Mouse (Mus musculus): ENCODE results near the gene Ptrhd1. TPM values are rescaled to one million over a fixed set of nuclear protein-coding genes. Genes with fewer than 3 reads are reported as not detected.

Gene Ptrhd1
- polyA plus RNA-seq, 1 experiment from 2014 or later, result 2.0 TPM

DNA sequence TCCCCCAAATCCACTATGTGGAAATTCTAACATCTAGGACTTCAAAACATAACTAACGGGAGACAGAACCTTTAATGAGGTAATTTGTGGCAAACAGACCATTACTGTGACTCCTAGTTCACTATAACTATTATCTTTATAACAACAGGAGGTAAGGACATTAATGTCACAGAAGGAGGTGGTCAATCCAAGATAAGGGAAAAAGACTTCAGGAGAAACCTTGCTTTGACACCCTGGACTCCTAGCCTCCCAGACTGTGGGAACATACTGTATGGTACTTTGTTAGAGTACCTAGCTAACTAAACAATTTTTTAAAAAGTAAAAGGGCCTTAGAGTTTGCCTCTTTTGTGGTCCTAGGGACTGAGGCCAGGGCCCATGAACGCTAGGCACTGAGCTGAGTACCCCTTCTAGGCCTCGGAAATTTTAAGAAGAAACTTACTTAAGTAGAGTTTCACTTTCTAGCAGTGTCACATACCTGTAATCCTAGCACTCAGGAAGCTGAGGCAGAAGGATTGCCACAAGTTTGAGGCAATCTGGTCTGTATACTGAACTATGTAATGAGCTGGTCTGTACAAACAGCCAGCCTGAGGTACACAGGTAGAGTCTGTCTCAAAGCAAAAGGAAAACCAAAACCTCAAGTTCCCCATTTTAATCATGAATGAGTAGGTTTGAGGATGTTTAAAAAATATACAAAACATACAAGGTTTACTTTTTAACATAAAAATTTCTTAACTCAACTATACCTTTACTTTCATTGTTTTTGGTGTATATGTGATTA, 45.3 kb downstream of the Ptrhd1 start:
- H3K27me3 ChIP-seq (ENCODE audit: control insufficient read depth, insufficient read depth, low read depth, low read length), result no peaks in the 10 kb centered on the region
- H3K4me2 ChIP-seq (ENCODE audit: low read depth, low read length), result no peak overlapping the region
- H3K9ac ChIP-seq (ENCODE audit: low read depth, low read length), result no peak overlapping the region
- no peak for ATAC-seq (ENCODE audit: low read depth)
- no peaks in the 10 kb centered on the region for H3K9me3 ChIP-seq (replicated peaks; ENCODE audit: control insufficient read depth, low read length)
- no peak overlapping the region for H3K27ac ChIP-seq (ENCODE audit: low read length)
- H3K36me3 ChIP-seq (ENCODE audit: control insufficient read depth, insufficient read depth), result no peaks in the 10 kb centered on the region; the same call in 1 of the 2 replicates
- H3K4me3 ChIP-seq (ENCODE audit: low read depth, low read length), result no peak overlapping the region
- 57% methylated on average over 3 of the region's 3 CpGs for WGBS (ENCODE audit: insufficient replicate concordance)
- H3K4me1 ChIP-seq (ENCODE audit: control insufficient read depth, low read depth, low read length), result peaks cover 7% of the 10 kb centered on the region

DNA sequence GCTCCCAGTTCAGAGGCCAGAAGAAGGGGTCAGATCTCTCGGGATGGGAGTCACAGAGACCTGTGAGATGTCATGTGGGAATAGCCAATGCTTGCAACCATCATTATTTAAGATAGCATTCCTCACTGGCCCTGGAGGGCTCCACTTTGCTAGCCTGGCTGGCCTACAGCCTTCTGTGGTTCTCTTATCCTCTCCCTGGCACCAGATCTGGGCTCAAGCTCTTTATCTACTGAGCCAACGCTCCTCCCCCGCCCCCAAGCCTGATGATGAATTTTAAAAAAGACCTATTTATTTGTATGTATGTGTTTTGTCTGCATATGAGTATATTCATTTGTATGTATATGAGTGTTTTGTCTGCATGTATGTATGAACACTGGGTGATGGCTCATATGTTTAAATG, 46.1 kb downstream of the Ptrhd1 start:
- H3K27me3 ChIP-seq (ENCODE audit: control insufficient read depth, insufficient read depth, low read depth, low read length), result no peaks in the 10 kb centered on the region
- H3K4me2 ChIP-seq (ENCODE audit: low read depth, low read length), result no peak overlapping the region
- peaks cover 7% of the 10 kb centered on the region for H3K4me1 ChIP-seq (ENCODE audit: control insufficient read depth, low read depth, low read length)
- no peak overlapping the region for H3K27ac ChIP-seq (ENCODE audit: low read length)
- H3K9me3 ChIP-seq (replicated peaks; ENCODE audit: control insufficient read depth, low read length), result no peaks in the 10 kb centered on the region
- H3K4me3 ChIP-seq (ENCODE audit: low read depth, low read length), result no peak overlapping the region
- H3K9ac ChIP-seq (ENCODE audit: low read depth, low read length), result no peak overlapping the region
- 27% methylated on average over 3 of the region's 3 CpGs for WGBS (ENCODE audit: insufficient replicate concordance)
- H3K36me3 ChIP-seq (ENCODE audit: control insufficient read depth, insufficient read depth), result no peaks in the 10 kb centered on the region; the same call in 1 of the 2 replicates
- peak; percentile 54; the same call in 1 of the 2 replicates for ATAC-seq (ENCODE audit: low read depth)

DNA sequence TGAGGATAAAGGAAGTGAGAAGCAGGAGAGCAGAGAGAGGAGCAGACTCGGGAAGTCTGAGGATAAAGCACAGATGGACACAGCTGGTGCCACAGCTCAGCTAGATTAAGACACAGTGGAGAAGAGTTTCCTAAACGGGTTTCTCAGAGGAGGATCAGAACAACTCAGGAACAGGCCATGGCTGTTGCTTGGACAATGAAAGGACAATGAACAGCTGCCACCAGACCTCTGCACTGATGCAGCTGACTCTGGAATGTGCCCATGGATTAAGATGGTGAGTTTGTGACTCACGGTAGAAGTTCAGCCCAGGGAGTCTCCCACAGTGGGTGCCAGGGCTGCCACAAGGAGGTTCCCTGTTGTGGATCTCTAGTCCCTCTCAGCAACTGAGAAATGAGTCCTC, 51.4 kb downstream of the Ptrhd1 start:
- Histone ChIP-seq H3K4me2 (ENCODE audit: low read depth, low read length) (no peak overlapping the region), H3K4me1 (ENCODE audit: control insufficient read depth, low read depth, low read length) (no peaks in the 10 kb centered on the region), H3K36me3 (ENCODE audit: control insufficient read depth, insufficient read depth) (no peaks in the 10 kb centered on the region), H3K27ac (ENCODE audit: low read length) (no peak overlapping the region), H3K9ac (ENCODE audit: low read depth, low read length) (no peak overlapping the region), H3K4me3 (ENCODE audit: low read depth, low read length) (no peak overlapping the region), H3K9me3 (replicated peaks; ENCODE audit: control insufficient read depth, low read length) (no peaks in the 10 kb centered on the region), H3K27me3 (ENCODE audit: control insufficient read depth, insufficient read depth, low read depth, low read length) (no peaks in the 10 kb centered on the region)
- WGBS (ENCODE audit: insufficient replicate concordance), result 29% methylated on average over 3 of the region's 3 CpGs
- no peak for ATAC-seq (ENCODE audit: low read depth)

Other genes starting within 250 kb of the Ptrhd1 start
- gene Efr3b, start 195.1 kb upstream of the Ptrhd1 start, polyA plus RNA-seq (2015; fragmentation: Nextera tagmentation; extraction: Ambion mirVana), result 0.08 TPM in 2 replicates
- 0.94 and 1.2 TPM in 2 replicates for gene Dnajc27, start 151.4 kb upstream of the Ptrhd1 start, polyA plus RNA-seq (2015; fragmentation: Nextera tagmentation; extraction: Ambion mirVana)
- gene Adcy3, start 100.9 kb upstream of the Ptrhd1 start, polyA plus RNA-seq (2015; fragmentation: Nextera tagmentation; extraction: Ambion mirVana), result 1.0 and 1.1 TPM in 2 replicates
- 8.3 and 9.3 TPM in 2 replicates for gene Cenpo, start 267 bp downstream of the Ptrhd1 start, polyA plus RNA-seq (2015; fragmentation: Nextera tagmentation; extraction: Ambion mirVana)
- 0.76 and 1.7 TPM in 2 replicates for gene Ncoa1, start 243.2 kb downstream of the Ptrhd1 start, polyA plus RNA-seq (2015; fragmentation: Nextera tagmentation; extraction: Ambion mirVana)